Mouse (Mus musculus) heart, adult 2 months (tissue): ENCODE measurements around the gene Gpr1.

Experiments
- CTCF ChIP-seq: fragments of 200-600 bp; IDR thresholded peaks from 2 replicates; pipeline ENCODE4 v1.8.1; 2022; ENCODE audit warnings: antibody characterized with exemption, mild to moderate bottlenecking, moderate library complexity
- EP300 ChIP-seq: fragments of 200-500 bp; IDR thresholded peaks from 2 replicates; pipeline ENCODE4 v1.6.1; 2011; ENCODE audit warnings: low read depth, low read length, control low read depth; ENCODE audit not compliant: insufficient read depth
- POLR2A ChIP-seq: fragments of 200-500 bp; IDR thresholded peaks from 2 replicates; pipeline ENCODE4 v1.6.1; 2011; ENCODE audit warnings: mild to moderate bottlenecking, low read depth, low read length, control low read depth; ENCODE audit not compliant: insufficient read depth

DNA sequence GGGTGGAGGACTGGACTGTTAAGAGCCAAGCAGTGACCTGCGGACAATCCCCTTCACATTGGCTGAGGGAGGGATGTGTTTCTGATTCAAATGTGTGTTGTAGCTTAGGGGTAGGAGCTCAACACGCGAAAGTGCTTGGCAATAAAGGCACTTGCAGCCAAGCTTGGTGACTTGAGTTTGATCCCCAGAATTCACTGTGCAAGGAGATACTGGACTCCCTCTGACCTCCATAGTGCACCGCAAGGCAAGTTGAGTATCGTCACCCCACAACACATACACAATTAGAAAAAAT lies 46.3 kb upstream of the Gpr1 start:
- no peak for TF ChIP-seq CTCF
- TF ChIP-seq POLR2A: no peak
- no peak for TF ChIP-seq EP300
